Mouse (Mus musculus) gastrocnemius, postnatal 14 days (tissue): ENCODE measurements around the gene Psmb10. TPM values are rescaled to one million over a fixed set of nuclear protein-coding genes. Genes with fewer than 3 reads are reported as not detected.
"Not testable (repeated sequence)": the region's sequence is repeated elsewhere in the genome, so short reads cannot be mapped to it uniquely, and the experiment has no call there.

Experiments
- DNase-seq: peaks from one replicate; pipeline ENCODE4 v3.0.0; 2021; ENCODE audit warnings: mixed read lengths
- intact Hi-C: fragments of 180-260 bp; cut with DNase I; formaldehyde crosslinking; loops from one replicate; pipeline ENCODE4 v1.15.1; 2025; ENCODE audit warnings: low total_unique reads
- long read RNA-seq, 2 experiments: library from polyadenylated mRNA; stranded (forward); transcript quantifications; one replicate each; pipeline ENCODE4 v2.0.0; 2021
- total RNA-seq, 2 experiments: library from RNA; stranded (reverse); gene quantifications; 2 replicates each; pipeline ENCODE4 v1.2.3; 2021

The Psmb10 gene
- 10 to 100 TPM; 19.3 to 20.9 TPM for total RNA-seq
- long read RNA-seq, experiment 1, transcript Psmb10-201 (8 exons, 1,311 nt): major isoform, 11 of 14 reads
- long read RNA-seq, experiment 1, partial matches to known transcripts: 1 of 14 reads
- long read RNA-seq, experiment 1, other reads (novel, unspliced or antisense): 1 of 14 reads
- long read RNA-seq, experiment 2, transcript Psmb10-201 (8 exons, 1,311 nt): major isoform, 6 of 12 reads
- long read RNA-seq, experiment 2, partial matches to known transcripts: 3 of 12 reads
- long read RNA-seq, experiment 2, other reads (novel, unspliced or antisense): 0 of 12 reads

DNA sequence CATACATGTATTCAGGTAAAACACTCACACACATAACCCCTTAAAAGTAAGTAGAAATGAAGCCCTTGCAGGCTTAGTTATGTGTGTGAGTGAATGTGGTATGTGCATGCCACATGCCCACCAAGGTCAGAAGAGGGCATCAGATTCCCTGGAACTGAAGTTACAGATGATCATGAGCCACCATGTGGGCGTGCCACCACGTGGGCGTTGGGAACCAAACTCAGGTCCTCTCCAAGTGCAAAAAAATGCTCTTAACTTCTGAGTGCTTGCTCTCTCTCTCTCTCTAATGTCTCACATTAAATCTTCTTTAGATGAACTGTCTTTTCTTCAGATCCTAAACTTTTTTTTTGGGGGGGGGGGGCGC lies at the start of gene Psmb10:
Gene Psmb10 (minus strand): TSS at position 139 of the 364 bp plus-strand sequence.
- intact Hi-C loops: no loop called here
- DNase-seq: no peak

DNA sequence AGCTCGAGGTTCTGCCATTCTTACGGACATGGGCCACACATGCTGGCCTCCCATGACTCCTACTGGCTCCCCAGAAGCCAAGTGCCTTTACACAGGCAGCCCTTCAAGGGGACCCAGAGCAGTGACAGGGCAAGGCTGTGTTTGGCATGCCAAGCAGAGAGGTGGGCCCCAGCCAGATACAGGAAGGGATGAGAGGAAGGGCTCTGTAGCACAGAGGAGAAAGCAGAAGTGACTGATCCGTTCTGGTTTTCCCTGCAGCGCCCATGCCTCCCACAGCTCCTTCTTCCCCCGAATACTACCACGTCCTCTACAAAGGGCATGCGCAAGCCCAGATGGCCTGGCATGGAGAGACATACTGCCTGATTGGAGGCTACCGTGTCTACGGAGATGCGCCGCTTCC lies 45.2 kb upstream of the Psmb10 start:
- not testable (repeated sequence) for DNase-seq

DNA sequence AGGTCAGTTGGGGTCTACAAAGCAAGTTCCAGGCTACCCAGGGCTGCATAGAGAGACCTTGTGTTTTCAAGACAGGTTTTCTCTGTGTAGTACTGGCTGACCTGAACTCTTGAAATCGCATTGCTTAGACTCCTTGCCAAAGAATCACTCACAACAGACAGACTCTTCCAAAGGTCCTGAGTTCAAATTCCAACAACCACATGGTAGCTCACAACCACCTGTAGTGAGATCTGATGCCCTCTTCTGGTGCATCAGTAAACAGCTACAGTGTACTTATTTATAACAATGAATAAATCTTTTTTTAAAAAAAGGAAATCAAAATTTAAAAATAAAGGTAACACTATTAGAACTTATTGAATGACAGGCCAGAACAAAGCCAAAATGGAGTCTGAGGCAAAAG lies 42.9 kb upstream of the Psmb10 start:
- no peak for DNase-seq
- intact Hi-C loops: no loop called here

More for the DNA sequence above, 45.2 kb upstream of the Psmb10 start:
- intact Hi-C loops: not testable (repeated sequence)

DNA sequence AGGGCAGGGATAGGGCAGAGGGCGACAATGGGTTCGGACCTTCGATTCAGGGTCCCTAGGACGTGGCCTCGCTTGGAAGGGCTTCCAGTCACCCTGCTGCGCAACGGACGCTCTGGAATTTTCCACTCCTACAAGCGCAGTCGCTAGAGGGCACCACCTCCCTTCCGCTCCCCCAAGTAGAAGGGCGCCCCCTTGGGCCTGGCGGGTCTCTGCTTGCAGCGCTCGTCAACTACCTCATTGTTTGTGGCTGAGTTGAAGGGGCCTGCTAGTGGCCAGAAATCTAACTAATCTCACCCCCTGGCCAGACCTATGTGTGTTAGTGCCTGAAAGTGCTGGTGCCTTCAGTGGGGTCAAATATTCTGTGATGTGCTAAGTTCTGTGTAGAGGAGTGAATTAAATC lies 41.1 kb upstream of the Psmb10 start, which contains the start of gene Dpep3:
Gene Dpep3 (minus strand): TSS at position 105 of the 400 bp plus-strand sequence.
- intact Hi-C loops: no loop called here

DNA sequence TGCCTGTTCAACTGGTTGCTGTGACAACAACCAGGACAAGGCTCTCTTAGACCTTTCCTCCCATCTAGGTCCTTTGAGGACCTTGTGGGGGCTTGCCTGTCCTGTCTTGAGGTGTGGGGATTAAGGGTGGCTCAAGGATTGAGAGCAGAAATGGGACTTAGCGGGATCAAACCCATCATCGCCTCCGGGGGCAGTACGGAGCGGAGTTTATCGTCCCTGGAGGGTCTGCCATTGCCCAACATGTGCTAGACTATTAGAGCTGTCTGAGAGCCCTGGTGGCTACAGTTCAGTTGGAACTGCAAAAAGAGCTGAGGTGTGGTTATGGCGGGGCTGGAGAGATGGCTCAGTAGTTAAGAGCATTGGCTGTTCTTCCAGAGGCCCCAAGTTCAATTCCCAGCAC lies 37.1 kb upstream of the Psmb10 start:
- no peak for DNase-seq
- intact Hi-C loops: no loop called here

More for the DNA sequence above, 41.1 kb upstream of the Psmb10 start, which contains the start of gene Dpep3:
- DNase-seq: no peak

DNA sequence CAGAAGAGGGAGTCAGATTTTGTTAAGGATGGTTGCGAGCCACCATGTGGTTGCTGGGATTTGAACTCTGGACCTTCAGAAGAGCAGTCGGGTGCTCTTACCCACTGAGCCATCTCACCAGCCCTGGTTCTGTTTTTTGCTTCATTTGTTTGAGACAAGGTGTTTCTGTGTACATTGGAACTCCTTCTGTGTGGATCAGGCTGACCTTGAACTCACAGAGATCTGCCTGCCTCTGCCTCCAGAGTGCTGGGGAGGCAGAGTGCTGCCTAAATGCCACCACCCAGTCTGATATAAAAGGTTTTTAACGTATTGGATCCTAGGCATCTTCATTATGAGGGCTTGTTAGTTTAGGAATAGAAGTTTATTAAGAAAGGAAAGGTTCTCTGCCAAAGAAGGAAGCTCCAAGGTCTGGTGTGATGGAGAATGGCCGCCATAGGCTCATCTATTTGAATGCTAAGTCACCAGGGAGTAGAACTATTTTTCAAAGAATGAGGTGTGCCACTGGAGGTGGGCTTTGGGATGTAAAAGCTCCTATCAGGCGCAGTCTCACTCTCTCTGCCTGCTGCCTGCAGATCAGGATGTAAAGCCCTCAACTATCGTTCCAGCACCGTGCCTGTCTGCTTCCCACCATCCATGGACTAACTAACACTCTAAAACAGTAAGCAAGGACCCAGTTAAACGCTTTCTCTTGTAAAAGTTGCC lies 32.9 kb upstream of the Psmb10 start:
- intact Hi-C loops: no loop called here
- DNase-seq: no peak

DNA sequence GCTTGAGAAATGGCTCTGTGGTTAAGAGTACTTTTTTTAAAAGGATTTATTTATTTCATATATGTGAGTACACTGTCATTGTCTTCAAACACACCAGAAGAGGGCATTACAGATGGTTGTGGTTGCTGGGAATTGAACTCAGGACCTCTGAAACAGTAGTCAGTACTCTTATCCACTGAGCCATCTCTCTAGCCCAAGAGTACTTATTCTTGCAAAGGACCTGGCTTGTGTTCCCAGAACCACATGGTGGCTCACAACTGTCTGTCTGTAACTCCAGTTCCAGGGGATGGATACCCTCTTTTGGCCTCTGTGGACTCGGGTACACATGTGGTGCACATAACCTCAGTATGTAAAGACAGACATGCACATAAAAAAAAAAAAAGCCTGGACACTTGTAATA lies 31.1 kb upstream of the Psmb10 start:
- intact Hi-C loops: no loop called here

DNA sequence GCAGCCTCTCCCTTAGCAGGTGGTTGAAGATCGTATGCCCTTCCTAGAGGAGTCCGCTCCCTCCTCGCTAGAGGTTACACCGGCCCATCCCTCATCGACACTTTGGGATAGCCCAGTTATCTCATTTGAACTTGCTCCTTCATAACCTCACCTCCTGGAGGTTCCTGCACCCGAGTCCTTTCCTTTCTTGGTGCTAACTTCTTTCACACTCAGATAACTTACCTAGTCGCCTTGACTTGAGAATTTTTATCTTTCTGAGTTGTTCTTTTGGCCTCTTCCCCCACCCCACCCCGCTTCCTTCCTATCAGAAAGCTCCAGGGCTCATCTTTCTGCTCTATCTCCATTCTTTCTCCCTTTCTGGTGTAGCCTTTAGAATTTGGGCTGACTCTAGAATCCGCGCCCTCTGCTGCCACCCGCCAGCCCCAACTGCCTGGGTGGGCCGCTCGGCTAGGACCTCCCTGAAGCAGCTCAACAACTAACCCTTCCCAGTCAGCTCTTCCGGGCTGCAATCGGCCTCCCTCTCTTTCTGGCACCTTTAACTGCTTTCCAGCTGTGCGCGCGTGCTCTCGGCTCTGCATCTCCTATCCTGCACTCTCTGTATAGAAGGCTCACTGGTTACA lies 28.6 kb upstream of the Psmb10 start:
- DNase-seq: peak; percentile 50
- intact Hi-C loops: no loop called here

More for the DNA sequence above, 31.1 kb upstream of the Psmb10 start:
- DNase-seq: no peak

DNA sequence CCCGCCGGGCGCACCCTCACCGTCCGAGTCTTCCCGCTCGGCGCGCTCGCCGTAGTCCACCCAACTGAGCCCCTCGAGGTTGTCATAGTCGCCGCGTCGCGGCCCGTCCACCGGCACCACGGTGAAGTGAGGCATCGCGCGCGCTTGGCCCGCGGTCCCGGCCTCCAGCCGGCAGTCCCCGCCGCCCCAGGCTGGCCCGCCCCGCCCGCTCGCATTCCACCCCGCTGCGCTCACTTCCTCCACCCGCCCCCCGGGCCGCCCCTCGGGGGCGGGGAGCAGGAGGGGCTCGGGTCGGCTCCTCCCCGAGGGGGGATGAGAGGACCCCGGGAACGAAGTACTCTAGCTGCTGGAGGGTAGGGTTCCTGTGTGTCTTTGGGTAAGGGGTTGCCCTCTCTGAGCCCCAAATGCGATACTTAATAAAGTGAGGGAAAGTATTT lies 27.7 kb upstream of the Psmb10 start, which contains the start of gene Slc12a4:
Gene Slc12a4 (minus strand): TSS at position 193 of the 437 bp plus-strand sequence.
- intact Hi-C loops: no loop called here
- peak; percentile 87 for DNase-seq

DNA sequence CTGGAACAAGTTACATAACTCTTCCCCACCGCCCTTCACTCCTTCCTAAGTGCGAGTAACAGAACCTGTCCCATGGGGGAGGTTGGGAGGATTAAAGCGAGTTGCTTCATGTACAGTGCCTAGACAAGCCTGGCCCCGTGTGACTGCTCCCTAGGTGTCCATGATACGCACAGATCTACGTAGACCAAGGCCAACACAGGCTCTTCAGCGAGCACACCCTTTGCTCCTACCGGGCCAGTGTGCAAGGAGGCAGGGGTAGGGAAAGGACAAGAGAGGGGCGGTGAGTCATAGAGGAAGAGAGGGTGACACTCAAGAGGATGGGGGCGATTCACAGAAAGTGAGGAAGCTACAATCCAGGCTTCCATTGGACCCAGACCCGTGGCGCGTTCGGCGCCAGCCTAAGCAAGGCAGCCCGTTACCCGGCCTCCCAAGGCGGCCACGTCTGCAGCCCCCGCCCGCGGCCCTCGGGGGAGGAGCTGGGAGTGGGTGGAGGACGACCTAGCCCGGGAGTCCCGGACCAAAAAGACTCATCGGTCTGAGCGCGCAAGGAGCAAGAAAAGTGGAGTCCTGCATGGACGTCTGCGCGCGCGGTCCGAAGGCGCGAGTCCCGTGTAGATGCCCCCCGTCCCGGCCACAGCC lies 27.1 kb upstream of the Psmb10 start:
- intact Hi-C loops: no loop called here
- peak; percentile 74 for DNase-seq

DNA sequence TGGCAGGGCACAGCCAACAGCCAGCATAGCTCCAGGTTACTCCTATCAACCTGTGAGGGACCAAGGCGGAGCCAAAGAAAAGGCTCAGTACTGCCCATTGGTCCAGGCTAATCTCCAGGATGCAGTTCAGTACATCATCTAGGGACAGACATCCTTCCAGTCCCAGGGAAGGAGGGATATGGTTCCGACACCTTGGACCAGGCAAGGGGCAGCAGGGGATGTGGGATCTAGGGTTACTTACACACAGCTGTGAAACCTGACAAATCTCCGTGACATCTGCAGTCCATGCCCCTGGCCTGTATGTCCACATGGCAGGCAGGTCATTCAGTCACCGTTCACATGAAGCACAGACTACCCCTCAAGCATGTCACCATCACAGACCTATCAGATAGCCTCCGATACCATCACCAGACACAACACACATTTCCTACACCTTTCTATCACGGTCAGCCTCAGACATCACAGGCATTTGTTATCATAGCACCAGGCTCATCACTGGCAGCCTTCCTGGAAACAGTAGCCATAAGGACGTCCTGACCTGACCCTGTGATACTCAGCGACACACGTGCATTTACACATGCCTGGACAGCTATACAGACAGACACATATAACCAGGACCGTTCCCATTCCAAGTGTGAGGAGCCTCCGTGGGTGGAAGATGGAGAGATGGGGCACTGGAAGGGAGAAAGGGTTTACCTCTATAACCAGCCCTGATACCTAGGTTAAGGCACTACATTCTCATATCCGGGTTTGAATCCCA lies 26.4 kb upstream of the Psmb10 start:
- intact Hi-C loops: no loop called here
- no peak for DNase-seq

DNA sequence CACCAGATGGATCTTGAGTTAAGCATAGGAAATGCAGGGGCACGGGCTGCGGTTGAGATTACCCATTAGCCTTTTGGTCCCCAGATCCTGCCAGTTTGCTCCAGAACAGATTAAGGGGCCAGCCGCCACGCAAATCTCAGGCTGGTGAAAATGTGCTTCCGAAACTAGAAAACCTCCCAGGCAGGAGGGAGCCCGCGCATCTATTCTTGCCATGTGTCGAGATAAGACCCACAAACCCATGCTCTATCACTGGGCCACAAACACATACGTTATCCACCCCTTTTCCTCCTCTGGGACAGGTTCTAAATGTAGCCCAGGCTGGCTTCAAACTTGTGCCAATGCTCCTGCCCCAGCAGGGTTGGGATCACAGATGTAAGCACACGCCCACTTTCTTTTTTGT lies 23.3 kb upstream of the Psmb10 start:
- no peak for DNase-seq
- intact Hi-C loops: no loop called here

DNA sequence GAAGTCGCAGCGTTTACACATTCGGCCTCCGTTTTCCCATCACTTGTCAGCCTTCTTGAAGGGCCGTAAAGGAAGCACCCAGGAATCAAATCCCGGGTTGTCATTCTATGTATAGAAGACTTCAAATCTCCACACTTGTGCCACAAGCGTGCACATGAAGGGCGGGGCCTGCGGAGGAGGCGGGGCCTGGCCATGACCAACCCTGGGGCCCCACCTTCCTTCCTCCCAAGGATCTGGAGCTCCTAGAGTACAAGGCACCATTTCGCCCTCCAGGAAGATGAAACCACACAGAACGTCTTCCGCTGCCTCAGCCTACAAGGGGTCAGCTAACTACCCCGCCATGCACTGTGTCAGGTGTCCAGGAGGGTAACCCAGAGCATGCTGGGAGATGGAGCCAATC lies 22.9 kb upstream of the Psmb10 start:
- intact Hi-C loops: no loop called here
- DNase-seq: no peak

DNA sequence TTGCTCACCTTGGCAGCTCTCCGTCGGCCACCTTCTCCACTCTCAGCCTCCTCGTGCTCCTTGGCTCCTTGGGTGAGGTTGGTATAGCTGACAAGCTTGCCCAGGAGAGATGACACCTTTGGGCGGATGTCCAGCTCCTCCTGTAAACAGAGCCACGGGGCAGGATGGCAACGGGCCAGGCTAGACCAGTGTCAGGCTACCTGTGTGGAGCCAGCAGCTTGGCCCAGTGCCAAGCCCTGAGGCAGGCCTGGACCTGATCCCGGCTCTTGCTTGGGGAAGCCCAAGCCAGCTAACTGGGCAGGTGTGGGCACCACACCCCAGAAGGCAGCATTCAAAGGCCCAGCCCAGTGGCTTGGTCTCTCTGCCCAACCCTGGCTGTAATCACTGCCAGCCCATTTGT lies 21.1 kb upstream of the Psmb10 start:
- peak; percentile 56 for DNase-seq
- intact Hi-C loops: no loop called here

DNA sequence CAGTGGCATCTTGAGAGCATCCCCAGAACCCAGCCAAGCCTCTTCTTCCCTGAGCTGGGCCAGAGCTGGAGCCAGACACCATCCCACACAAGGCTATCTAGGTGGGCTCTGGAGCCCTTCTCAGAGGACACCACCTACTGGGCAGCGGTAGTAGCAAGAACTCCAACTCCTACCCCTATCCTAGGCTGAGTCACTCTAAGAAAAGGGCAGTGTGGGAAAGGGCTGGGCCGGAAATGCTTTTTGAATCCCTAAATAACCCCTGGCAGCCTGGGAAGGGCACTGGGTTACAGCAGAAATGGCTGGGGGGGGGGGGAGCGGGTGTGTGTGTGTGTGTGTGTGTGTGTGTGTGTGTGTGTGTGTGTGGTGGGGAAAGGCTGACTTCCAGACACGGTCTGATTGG lies 19.6 kb upstream of the Psmb10 start:
- intact Hi-C loops: no loop called here
- DNase-seq: no peak

DNA sequence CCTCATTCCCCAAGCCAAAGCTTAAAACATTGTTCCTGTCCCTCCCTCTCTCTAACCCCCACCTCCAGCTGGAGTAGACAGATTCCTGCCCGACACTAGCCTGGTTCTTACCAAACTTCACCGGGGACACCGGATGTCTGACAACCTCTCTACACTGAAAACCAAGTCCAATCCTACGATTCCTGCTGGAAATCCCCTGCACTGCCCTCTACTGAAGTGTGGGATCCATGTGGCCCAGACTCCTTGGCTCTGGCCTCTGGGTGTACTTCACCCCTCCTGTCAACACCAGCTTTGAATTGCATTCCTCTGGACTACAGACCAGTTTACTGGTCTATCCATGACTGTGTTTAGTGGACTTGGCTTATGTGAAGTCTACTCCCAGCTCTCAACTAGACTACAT lies 18.3 kb upstream of the Psmb10 start:
- DNase-seq: no peak
- intact Hi-C loops: no loop called here

DNA sequence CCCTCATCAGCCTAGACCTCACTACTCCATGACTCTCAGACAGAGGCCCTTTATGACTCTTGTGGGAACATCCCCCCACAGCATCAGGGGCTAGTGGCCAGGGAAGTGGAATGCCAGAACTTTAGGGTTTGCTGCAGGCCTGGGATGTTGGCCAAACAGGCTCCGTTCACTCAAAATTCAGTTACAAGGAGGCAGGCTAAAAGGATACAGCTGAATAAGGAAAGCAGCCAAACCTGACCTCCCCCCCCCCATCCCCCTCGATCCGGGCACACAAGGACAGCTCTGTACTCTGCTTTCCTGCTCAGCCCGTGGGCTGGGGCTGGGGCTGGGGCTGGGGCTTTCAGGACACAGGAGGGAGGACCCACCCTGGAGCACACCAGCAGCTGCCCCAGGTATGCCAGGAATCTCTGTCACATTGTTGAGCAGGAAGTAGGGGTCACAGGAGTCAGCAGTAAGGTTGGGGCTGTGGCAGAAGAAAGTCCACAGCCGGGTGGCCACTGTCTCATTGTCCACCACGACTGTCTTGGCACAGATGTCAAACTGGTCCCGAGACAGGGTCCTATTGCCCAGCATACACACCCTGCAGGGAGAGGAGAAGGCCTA lies 12.9 kb upstream of the Psmb10 start:
- peak; percentile 71 for DNase-seq
- intact Hi-C loops: no loop called here

DNA sequence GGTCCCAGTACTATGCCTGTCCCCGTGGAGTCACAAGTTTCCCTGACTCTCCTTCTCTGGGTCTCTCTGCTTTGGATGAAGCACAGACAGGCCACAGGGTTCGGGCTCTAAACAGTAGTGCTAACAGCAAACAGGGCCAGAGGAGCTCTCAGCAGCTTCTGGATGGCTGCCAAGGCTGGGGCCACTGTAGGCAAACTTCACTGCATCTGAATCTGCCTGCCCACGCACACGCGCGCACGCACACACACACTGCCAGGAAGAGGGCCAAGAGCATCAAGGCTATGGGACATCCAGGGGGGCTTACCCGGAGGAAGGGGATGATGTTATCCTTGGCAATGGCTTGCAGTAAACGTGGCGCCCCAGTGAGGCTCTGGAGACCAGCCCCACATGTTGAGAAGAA lies 11.1 kb upstream of the Psmb10 start:
- peak; percentile 54 for DNase-seq
- intact Hi-C loops: no loop called here

DNA sequence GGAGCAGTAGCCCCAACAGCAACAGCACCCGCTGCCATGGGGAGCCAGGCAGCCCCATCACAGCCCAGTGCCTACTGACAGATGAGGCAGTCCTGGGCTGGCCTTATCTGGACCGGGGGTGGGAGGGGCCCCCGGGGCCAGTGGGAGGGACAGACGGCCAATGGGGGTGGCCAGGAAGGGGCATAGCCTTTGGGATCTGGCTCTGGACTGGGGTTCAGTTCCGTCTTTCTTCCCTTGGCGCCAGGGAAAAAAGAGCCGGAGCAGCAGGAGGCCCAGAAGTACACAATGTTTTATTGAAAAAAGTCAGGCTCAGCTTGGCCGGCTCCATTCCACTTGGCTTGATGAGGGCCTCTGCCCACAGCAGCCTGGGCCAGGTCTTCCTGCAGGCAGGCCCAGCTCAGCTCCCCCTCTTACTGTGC lies 5.1 kb upstream of the Psmb10 start, which contains the start of gene Lcat:
Gene Lcat (minus strand): TSS at position 62 of the 419 bp plus-strand sequence.
- no peak for DNase-seq
- intact Hi-C loops: no loop called here
